Mouse (Mus musculus) hematopoietic multipotent progenitor cell, adult 10-12 weeks (in vitro differentiated cells): Measurements from ENCODE around the gene Gm2a. TPM values are rescaled to one million over a fixed set of nuclear protein-coding genes. Genes with fewer than 3 reads are reported as not detected.

Source experiments
- polyA plus RNA-seq: library from polyadenylated mRNA; stranded (reverse); fragments of >175 nt; gene quantifications from 2 replicates; pipeline ENCODE4 v1.2.3, GENCODE M21; 2012; ENCODE audit warnings: low replicate concordance

The Gm2a gene
- polyA plus RNA-seq = 32.1 and 110 TPM in 2 replicates

DNA sequence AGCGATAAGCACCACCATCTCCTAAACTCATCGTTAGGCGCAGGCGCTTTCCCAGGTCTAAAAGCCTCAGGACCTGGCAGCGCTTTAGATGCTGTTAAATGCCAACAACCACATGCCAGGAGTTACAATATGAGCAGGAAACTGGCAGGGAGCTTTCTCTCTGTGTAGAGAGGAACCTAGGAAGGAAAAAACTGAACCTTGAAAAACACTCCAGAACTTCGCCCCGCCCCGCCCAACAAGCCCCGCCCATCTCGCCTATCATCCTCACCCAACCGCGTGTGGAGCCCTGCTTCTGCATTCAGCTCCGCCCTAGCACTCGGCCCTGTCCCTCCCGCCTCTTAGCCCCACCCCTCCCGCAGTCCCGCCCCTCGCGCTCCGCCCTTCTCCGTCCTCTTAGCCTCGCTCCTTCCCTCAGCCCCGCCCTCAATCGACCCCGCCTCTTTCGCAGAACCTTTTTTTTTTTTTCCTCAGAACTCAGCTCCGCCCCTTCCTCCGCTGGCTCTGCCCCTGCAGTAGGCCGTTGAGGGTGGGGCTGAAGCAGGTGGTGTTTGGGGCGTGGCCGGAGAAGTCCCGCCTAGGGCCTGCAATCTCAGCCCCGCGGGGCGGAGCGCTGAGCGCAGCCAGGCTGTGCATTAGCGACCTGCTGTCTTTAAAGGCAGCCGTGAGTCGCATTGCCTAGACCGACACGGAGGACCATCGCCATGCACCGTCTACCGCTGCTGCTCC is at the start of gene Gm2a:
Gm2a (plus strand) TSS at position 653 of the 726 bp plus-strand sequence.

DNA sequence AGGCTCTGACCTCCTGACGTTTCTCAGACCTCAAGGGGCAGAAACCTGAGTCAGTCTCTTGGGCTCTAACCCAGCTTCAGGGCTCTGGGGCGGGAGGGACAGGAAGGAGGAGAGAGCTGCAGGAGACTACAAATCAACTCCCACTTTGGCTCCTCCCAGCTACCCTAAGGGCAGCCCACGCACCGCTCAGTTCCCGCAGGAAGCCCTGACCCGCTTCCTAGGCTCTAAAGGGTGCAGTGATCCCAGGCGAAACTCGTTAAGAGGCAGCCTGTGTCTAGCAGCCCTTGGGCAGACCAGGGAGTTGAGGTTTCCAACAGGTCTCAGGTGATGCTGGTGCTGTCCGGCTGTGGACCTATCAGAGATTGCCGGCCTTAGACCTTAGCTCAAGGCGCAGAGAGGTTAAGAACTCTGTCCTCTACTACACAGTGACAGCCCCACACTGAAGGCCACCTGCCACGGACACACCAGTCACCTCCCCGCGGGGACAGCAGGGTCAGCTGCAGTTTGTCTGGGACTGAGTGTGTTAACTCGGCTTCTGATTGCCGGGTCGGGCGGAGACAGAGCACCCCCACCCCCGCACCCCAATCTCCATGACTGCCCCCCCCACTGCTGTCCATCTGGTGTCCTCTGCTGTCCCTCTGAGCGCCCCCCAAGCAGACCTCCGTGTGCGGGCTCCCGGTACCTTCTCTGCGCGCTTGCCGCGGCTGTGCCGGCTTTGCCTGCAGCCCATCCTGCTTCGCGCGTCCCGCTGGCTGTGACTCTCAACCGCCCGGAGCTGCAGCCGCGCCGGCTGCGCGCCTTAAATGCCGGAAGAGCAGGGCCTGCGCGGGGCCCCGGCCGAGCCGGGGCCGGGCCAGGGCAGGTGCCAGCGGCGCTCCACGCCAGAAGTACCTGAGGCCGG is 20.3 kb upstream of the Gm2a start, which contains the start of gene Ccdc69:
Ccdc69 (minus strand) TSS at position 801 of the 901 bp plus-strand sequence.

DNA sequence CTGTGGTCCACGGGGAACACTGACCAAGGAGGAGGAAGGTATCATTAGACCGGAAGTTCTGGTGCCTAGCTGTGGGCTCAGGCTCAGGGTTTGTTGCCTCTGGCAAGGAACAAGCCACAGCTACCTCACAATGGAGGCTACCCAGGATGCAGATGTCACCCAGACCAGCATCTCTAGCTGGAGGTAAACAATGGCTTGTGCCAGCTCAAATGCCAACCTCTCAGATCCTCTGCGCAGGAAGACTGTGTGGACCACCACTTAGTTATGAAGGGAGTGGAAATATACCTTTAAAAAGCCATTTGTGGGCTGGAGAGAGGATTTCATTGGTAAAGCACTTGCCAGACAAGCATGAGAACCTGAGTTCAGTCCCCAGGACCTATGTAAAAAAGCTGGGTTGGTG is 53.7 kb downstream of the Gm2a start, which contains the start of gene Slc36a3:
Slc36a3 (minus strand) TSS at position 101 of the 400 bp plus-strand sequence.

Other genes starting within 250 kb of the Gm2a start
- 0.09 and 1.3 TPM in 2 replicates for gene Lyrm7, start 237.2 kb upstream of the Gm2a start, polyA plus RNA-seq
- 574 and 607 TPM in 2 replicates for gene Hint1, start 231.7 kb upstream of the Gm2a start, polyA plus RNA-seq
- 8.4 and 9.6 TPM in 2 replicates for gene Gpx3, start 195.7 kb upstream of the Gm2a start, polyA plus RNA-seq
- gene Tnip1, start 135.2 kb upstream of the Gm2a start, polyA plus RNA-seq = 113 and 142 TPM in 2 replicates
- gene Anxa6, start 64.7 kb upstream of the Gm2a start, polyA plus RNA-seq = 55.4 and 140 TPM in 2 replicates
- gene Ccdc69, start 20.0 kb upstream of the Gm2a start, polyA plus RNA-seq = 16.3 and 21.5 TPM in 2 replicates
- 0.08 and 0.22 TPM in 2 replicates for gene Slc36a3, start 53.6 kb downstream of the Gm2a start, polyA plus RNA-seq
- not detected in 2 replicates for gene Slc36a2, start 87.0 kb downstream of the Gm2a start, polyA plus RNA-seq
- 13.5 and 33.0 TPM in 2 replicates for gene Slc36a1, start 106.2 kb downstream of the Gm2a start, polyA plus RNA-seq
- gene Fat2, start 238.4 kb downstream of the Gm2a start, polyA plus RNA-seq = 0.01 TPM in 1 of 2 replicates, not detected in the other